Mouse (Mus musculus) intestine, embryonic 15.5 days (tissue): ENCODE measurements around the gene Rrp7a. TPM values are rescaled to one million over a fixed set of nuclear protein-coding genes. Genes with fewer than 3 reads are reported as not detected.

Source experiments
- ATAC-seq: fragments of 200-750 bp; cut with Nextera tagmentation; 2 replicates; pipeline ENCODE4 v1.8.0; 2017; ENCODE audit warnings: moderate TSS enrichment, moderate library complexity
- H3K27ac ChIP-seq: fragments of 300-500 bp; sonication (generic); 2 replicates; pipeline ENCODE4 v1.5.1; 2015; ENCODE audit warnings: mild to moderate bottlenecking, inconsistent platforms
- H3K27me3 ChIP-seq: fragments of 300-500 bp; sonication (generic); replicated peaks from 2 replicates; pipeline ENCODE4 v1.6.1; 2015; ENCODE audit warnings: inconsistent platforms
- H3K36me3 ChIP-seq: fragments of 300-500 bp; sonication (generic); 2 replicates; pipeline ENCODE4 v1.6.1; 2015; ENCODE audit warnings: inconsistent platforms
- H3K4me1 ChIP-seq: fragments of 300-500 bp; sonication (generic); replicated peaks from 2 replicates; pipeline ENCODE4 v1.6.1; 2015; ENCODE audit warnings: inconsistent platforms
- H3K4me2 ChIP-seq: fragments of 300-500 bp; sonication (generic); replicated peaks from 2 replicates; pipeline ENCODE4 v1.6.1; 2015; ENCODE audit warnings: mild to moderate bottlenecking, inconsistent platforms
- H3K4me3 ChIP-seq: fragments of 300-500 bp; sonication (generic); replicated peaks from 2 replicates; pipeline ENCODE4 v1.5.1; 2015; ENCODE audit warnings: inconsistent platforms
- H3K9ac ChIP-seq: fragments of 300-500 bp; sonication (generic); 2 replicates; pipeline ENCODE4 v1.6.1; 2015; ENCODE audit warnings: inconsistent platforms
- H3K9me3 ChIP-seq: fragments of 300-500 bp; sonication (generic); 2 replicates; pipeline ENCODE4 v1.6.1; 2016; ENCODE audit warnings: inconsistent platforms
- WGBS: fragments of 180-500 bp; shearing (Covaris S2); methylation state at CpG from one replicate; pipeline ENCODE4 v1.1.7; 2015; 5-methylcytosine and 5-hydroxymethylcytosine counted together
- polyA plus RNA-seq: library from polyadenylated mRNA; unstranded; fragments of >200 nt; fragmentation: Nextera tagmentation; extraction: Ambion mirVana; gene quantifications from 2 replicates; pipeline ENCODE4 v1.2.1, GENCODE M21; 2015

The Rrp7a gene
- 64.0 and 66.7 TPM in 2 replicates for polyA plus RNA-seq

DNA sequence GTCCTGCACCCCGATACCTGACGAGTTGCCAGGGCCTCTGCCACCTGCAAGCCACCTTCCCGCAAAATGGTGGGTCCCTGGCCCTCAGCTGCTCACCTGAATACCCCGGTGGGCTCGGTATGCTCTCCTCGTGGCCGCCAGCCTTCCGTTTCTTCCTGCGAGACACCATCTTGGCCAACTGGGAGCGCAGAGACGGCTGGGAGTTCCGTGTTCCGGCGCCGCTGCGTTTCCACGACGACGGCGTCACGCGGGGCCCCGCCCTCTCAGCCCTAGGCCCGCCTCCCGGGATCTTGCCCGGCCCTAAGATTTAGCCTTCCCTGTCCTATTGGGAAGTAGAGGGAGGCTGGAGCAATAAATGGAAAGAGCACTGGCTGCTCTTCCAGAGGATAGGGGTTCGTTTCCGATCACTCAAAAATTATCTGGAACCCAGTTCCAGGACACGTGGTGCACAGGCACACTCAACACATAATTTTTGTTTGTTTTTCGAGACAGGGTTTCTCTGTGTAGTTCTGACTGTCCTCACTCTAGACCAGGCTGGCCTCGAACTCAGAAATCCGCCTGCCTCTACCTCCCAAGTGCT lies at the start of gene Rrp7a:
Gene Rrp7a (minus strand): TSS at position 236 of the 580 bp plus-strand sequence.
- 9% methylated on average over 32 of the region's 32 CpGs for WGBS
- H3K27me3 ChIP-seq, result no peaks in the 10 kb centered on the region

DNA sequence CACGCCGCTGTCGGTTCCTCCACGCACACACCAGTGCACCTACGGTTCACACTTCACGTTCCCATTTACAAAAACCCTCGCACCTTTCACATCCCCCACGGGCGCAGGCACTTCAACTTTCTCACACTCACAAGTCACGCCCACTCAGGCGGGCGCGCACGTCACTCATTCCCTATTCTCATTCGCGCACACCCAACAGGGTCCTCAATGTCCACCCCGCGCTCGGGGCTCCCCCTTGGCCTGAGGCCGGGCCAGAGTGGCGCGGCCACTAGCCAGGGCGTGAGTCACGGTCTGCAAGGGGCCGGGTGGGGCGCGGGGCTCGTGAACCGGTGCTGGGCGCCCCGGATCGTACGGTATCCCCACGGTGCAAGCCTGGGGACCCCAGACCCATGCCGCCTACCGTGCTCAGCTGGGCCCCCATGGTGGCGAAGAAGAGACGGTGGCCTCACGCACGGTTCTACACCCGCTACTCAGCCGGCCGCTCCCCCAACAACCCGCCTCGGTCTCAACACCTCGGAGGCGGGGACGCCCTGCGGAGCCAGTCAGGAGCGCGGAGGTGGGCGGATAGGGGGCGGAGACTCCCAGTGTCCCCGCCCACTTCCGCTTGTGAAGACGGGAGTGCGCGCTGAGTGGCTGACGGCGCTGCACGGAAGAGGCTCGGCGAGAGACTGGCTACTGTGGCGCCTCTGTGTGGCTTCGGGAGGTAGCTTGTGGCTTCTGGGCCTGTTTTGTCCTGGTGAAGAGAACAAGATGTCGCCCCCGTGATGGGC lies 49.3 kb upstream of the Rrp7a start:
- Histone ChIP-seq H3K4me3 (peak overlapping the region; percentile 94), H3K4me1 (peaks cover 46% of the 10 kb centered on the region), H3K4me2 (peak overlapping the region; percentile 89), H3K27ac (peak overlapping the region; percentile 93), H3K9ac (peak overlapping the region; percentile 92), H3K36me3 (no peaks in the 10 kb centered on the region), H3K27me3 (no peaks in the 10 kb centered on the region), H3K9me3 (no peaks in the 10 kb centered on the region)
- WGBS, result under 1% methylated on average over 67 of the region's 67 CpGs
- peak; percentile 97 for ATAC-seq

More for the DNA sequence above, at the start of gene Rrp7a:
- Histone ChIP-seq H3K4me2 (peak within 1 kb of the TSS; percentile 76), H3K27ac (peak within 1 kb of the TSS; percentile 80), H3K9me3 (no peaks in the 10 kb centered on the region), H3K9ac (peak within 1 kb of the TSS; percentile 81), H3K4me1 (peaks cover 8% of the 10 kb centered on the region), H3K36me3 (peaks cover 26% of the 10 kb centered on the region), H3K4me3 (peak within 1 kb of the TSS; percentile 92)
- peak; percentile 96 for ATAC-seq

DNA sequence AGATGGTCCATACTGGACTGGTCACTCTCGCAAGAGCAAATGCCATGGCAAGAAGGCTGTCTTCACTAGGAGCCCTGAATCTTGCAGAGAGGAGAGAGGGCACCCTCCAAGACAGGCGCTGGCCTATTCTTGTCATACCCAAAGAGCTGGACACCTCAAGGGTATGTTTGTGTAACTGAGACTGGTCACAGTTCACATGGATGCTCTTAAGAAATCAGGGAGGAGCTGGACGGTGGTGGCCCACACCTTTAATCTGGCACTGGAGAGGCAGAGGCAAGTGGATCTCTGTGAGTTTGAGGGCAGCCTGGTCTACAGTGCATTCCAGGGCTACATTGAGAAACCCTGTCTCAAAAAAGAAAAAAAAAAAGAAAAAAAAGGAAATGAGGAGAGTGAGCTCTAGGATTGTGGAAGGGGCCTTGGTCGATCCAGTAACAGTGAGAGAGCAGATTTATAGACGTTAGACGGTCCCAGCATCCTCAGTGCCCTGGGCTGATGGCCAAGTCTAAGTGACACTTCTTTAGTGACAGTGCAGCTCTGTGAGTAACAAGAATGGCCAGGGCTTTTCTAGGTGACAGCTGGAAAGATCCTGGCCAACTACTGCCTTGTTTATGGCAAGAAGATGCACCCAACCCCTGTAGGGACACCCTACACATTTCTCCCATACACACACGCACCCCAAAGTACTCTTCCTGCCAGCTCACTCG lies 48.5 kb upstream of the Rrp7a start:
- Histone ChIP-seq H3K9ac (peak overlapping the region; percentile 92), H3K27ac (0 out of 2 replicates have a peak overlapping the region, but pooled peaks have one; percentile 93), H3K4me2 (peak overlapping the region; percentile 89), H3K27me3 (no peaks in the 10 kb centered on the region), H3K4me1 (peaks cover 51% of the 10 kb centered on the region), H3K36me3 (no peaks in the 10 kb centered on the region), H3K4me3 (peak overlapping the region; percentile 94), H3K9me3 (no peaks in the 10 kb centered on the region)
- WGBS, result 44% methylated on average over 8 of the region's 8 CpGs
- ATAC-seq, result no peak

DNA sequence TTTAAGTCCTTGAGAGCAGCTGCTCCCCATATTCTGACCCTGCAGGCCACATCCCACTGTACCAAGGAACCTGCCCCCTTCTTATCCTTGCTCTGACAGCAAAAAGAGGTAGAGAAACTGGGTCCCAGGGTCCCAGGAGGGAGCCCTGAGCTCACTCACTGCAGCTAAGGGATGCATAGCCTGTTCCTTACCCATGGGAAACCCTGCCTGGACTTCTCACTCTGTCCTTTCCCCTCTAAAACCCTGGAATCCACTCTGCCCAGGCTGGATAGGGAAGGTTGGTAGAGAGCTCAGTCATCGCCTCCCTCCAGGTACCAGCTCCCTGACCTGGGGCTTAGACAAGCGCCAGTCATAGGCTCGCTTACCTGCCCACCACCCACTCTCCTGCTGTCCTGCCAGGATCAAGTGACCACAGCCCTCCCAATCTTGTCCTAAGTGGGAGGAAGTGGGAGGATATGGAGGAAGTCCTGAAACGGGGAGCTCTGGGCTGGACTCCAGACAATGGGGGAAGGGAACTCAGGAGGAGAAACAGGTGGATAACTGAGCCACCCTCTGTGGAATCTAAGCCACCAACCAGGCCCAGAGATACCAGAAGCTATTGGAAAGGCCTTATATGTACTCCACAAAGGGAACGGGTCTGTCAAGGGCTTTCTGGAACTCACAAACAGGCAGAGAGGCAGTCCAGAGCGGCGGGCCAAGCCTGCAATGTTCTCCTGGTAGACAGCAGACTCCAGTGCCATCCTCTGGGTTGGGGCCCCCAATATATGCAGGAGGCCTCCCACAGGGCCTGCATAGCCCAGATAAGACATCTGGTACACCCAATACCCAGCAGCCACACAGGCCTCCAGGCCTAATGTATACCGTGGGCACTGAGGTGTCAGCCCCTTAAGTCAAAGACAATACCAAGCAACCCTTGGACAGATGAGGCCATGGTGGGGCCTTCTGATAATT lies 47.4 kb upstream of the Rrp7a start:
- ATAC-seq, result no peak
- Histone ChIP-seq H3K9ac (peak overlapping the region; percentile 23; the same call in 1 of the 2 replicates), H3K27ac (peak overlapping the region; percentile 48; the same call in 1 of the 2 replicates), H3K4me1 (peaks cover 54% of the 10 kb centered on the region), H3K27me3 (no peaks in the 10 kb centered on the region), H3K4me3 (peak overlapping the region; percentile 3; the same call in 1 of the 2 replicates), H3K36me3 (no peaks in the 10 kb centered on the region), H3K9me3 (no peaks in the 10 kb centered on the region), H3K4me2 (peak overlapping the region; percentile 89)
- WGBS, result 81% methylated on average over 8 of the region's 8 CpGs

DNA sequence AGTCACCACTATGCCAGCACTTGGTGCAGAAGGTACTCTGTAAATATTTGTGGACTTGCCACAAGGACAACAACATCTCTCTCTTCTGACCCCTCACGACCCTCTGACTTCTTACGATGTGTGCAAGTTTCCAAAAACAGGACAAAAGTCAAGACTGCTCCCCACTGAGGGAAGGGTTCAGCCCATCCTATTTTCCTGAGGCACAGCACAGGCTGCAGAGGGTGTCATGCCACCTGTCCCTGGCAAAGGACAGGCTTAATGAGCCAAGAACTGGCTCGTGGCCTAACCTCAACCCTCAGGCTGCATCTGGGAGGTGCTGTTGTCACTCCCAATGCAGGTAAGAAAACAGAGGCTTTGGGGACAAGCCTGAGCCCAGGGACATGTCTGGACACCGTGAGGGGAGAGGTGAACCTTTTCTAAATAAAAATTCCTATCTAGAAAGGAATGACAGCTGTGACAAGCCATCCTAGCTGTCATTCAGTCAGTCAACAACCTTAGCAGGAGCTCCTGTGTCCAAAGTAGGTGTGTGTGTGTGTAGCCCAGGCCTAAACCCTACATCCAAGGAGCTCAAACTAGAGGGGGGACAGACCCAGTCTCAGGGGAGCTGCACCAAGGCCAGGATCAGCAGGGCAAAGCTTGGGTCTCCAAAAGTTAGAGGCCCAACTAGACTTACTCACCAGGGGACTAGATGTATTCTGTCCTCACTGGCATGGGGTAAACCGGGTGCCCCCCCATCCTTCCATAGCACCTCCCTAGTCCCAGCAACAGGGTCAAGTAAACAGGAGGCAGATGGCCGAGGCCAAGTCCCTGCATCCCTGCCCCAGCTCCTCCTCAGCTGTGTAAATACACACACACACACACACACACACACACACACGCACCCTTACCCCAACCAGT lies 46.5 kb upstream of the Rrp7a start:
- no peaks in the 10 kb centered on the region for H3K9me3 ChIP-seq
- H3K27ac ChIP-seq, result 0 out of 2 replicates have a peak overlapping the region, but pooled peaks have one; percentile 48
- peak overlapping the region; percentile 3; the same call in 1 of the 2 replicates for H3K4me3 ChIP-seq
- ATAC-seq, result no peak
- H3K4me1 ChIP-seq, result peaks cover 58% of the 10 kb centered on the region
- 68% methylated on average over 7 of the region's 7 CpGs for WGBS
- peak overlapping the region; percentile 89; the same call in 1 of the 2 replicates for H3K4me2 ChIP-seq
- no peak overlapping the region for H3K9ac ChIP-seq
- no peaks in the 10 kb centered on the region for H3K27me3 ChIP-seq
- no peaks in the 10 kb centered on the region for H3K36me3 ChIP-seq

DNA sequence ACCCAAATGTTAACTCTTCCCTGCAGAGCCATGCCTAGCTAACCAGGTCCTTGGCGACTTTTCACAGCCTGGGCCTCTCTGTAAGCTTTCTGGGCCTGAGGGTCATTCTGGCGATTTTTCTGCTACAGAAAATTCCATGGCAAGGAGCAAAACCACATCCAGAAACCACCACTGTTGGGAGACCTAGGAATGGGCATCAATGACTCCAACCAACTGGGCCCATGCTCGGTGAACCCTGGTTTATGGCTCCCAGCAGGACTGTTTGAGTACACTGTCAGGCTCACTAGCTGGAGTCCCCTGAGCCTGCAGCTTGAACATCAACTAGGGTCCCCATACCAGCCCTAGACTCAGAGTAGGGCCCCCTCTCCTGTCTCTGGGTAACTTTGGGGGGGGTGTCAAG lies 45.7 kb upstream of the Rrp7a start:
- no peak for ATAC-seq
- H3K9ac ChIP-seq, result no peak overlapping the region
- no peaks in the 10 kb centered on the region for H3K27me3 ChIP-seq
- no peak overlapping the region for H3K4me2 ChIP-seq
- 76% methylated on average over 3 of the region's 3 CpGs for WGBS
- no peaks in the 10 kb centered on the region for H3K9me3 ChIP-seq
- H3K36me3 ChIP-seq, result no peaks in the 10 kb centered on the region
- peaks cover 58% of the 10 kb centered on the region for H3K4me1 ChIP-seq
- H3K4me3 ChIP-seq, result no peak overlapping the region
- no peak overlapping the region for H3K27ac ChIP-seq

DNA sequence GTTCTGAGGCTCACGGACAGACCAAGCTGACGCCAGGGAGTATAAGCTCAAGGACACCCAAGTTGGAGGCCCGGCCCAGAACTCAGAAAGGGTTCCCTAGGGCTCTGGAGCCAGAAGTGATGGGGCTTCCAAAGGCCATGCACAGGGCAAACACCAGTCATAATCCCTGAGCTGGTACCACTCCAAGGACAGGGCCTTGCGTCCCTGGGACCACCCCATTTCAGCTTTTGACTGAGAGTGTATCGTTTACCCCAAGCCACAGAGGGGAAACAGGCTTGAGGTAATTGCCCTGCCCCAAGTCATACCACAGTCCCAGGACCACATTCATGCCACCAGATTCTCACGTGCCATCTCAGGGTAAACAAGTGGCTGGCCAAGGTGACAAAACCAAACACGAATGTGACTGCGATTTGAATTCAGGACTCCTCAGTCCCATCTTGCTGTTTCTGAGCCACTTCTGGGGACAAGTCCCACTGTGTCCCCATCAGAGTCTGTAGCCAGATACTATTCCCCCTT lies 45.0 kb upstream of the Rrp7a start:
- WGBS, result 73% methylated on average over 8 of the region's 8 CpGs
- H3K27me3 ChIP-seq, result no peaks in the 10 kb centered on the region
- peak overlapping the region; percentile 54; the same call in 1 of the 2 replicates for H3K27ac ChIP-seq
- peak overlapping the region; percentile 14; the same call in 1 of the 2 replicates for H3K4me2 ChIP-seq
- peaks cover 51% of the 10 kb centered on the region for H3K4me1 ChIP-seq
- H3K4me3 ChIP-seq, result no peak overlapping the region
- no peaks in the 10 kb centered on the region for H3K9me3 ChIP-seq
- 0 out of 2 replicates have a peak overlapping the region, but pooled peaks have one; percentile 17 for H3K9ac ChIP-seq
- ATAC-seq, result no peak
- no peaks in the 10 kb centered on the region; the same call in 1 of the 2 replicates for H3K36me3 ChIP-seq

DNA sequence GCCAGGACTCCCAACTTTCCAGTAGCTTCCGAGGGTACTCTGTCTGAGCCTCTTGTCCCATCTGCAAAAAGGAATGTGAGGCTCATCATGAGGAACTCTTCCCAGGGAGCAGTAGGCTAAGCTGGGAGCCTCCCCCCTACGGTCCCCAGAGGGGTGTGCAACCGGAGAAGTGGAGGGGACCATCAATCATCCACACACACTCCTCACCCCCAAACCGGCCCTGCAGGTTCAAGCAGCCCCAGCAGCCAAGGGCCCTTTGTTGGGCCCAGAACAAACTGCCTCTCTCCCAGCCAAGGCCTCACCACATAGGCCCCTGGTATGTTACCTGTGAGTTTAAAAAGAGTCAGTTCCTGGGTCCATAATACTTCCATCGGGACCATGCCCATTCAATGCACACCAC lies 44.5 kb upstream of the Rrp7a start:
- 48% methylated on average over 5 of the region's 5 CpGs for WGBS
- Histone ChIP-seq H3K4me2 (peak overlapping the region; percentile 14; the same call in 1 of the 2 replicates), H3K9ac (0 out of 2 replicates have a peak overlapping the region, but pooled peaks have one; percentile 17), H3K36me3 (peaks cover 4% of the 10 kb centered on the region; the same call in 1 of the 2 replicates), H3K27me3 (no peaks in the 10 kb centered on the region), H3K27ac (peak overlapping the region; percentile 54; the same call in 1 of the 2 replicates), H3K4me3 (no peak overlapping the region), H3K9me3 (no peaks in the 10 kb centered on the region), H3K4me1 (peaks cover 49% of the 10 kb centered on the region)
- no peak; the same call in 1 of the 2 replicates for ATAC-seq

DNA sequence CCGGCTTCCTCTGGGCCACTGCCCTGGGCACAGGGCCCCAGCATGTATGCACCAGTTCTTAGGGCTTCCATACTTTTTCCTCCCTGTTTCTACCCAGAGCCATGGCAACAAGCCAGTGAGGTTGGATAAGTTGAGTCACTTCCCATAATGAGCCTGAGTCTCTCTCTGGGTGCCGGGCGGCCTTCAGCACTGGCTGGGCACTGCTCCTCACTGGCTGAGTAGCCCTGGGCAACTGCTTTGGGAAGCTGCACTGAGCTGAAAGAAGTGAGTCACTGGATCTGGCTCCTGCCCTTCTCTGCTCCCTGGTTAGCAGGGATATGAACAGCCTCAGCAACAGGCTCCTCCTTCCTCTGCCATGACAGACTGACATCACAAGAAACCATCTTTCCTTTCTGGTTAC lies 44.0 kb upstream of the Rrp7a start:
- WGBS, result 81% methylated on average over 3 of the region's 3 CpGs
- Histone ChIP-seq H3K4me3 (no peak overlapping the region), H3K27me3 (no peaks in the 10 kb centered on the region), H3K4me2 (no peak overlapping the region), H3K9me3 (no peaks in the 10 kb centered on the region), H3K36me3 (peaks cover 4% of the 10 kb centered on the region; the same call in 1 of the 2 replicates), H3K9ac (no peak overlapping the region), H3K4me1 (peaks cover 49% of the 10 kb centered on the region), H3K27ac (0 out of 2 replicates have a peak overlapping the region, but pooled peaks have one; percentile 54)
- no peak for ATAC-seq

DNA sequence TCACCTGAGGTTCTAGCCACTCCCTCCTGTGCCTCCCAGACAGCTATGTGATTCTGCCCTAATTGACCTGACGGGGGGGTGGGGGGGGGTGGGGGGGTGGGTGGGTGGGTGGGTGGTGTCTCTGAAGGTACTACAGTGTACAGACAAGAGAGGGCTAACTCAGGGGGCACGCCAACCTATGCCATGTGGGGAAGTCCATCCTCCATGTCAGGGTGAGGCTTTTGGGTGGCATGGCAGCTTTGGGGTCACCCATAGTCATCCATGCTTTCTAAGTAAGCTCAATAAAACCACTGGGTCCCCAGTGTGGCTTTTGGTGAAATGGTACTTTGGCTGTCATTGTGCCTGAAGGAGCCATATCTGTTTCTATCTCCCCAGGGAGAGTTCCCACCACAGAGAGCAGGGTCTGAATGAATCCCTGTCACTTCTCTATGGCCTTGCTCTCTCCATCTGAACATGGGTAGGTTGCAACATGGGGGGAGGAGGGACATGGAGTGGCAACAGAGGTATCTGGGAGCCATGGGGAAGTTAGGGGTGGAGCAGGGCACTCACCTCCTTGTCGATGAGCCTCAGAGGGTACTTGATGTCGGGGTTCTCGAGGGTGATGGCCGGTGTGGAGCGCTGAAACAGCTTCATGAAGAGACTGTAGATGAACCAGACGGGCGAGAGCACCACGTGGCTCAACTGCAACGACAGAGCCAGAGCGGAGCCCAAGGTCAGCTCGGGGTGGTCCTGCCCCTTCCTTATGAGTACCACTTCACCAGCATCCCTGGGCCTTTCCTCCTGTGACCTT lies 43.1 kb upstream of the Rrp7a start:
- Histone ChIP-seq H3K9me3 (no peaks in the 10 kb centered on the region), H3K9ac (no peak overlapping the region), H3K4me3 (no peak overlapping the region), H3K4me2 (no peak overlapping the region), H3K27me3 (no peaks in the 10 kb centered on the region), H3K4me1 (peaks cover 40% of the 10 kb centered on the region), H3K27ac (no peak overlapping the region), H3K36me3 (peaks cover 7% of the 10 kb centered on the region; the same call in 1 of the 2 replicates)
- ATAC-seq, result no peak
- 84% methylated on average over 13 of the region's 13 CpGs for WGBS
